Mouse (Mus musculus): ENCODE measurements around the gene 2210418O10Rik.
"Not testable (repeated sequence)": the region's sequence is repeated elsewhere in the genome, so short reads cannot be mapped to it uniquely, and the experiment has no call there.

The 2210418O10Rik gene

DNA sequence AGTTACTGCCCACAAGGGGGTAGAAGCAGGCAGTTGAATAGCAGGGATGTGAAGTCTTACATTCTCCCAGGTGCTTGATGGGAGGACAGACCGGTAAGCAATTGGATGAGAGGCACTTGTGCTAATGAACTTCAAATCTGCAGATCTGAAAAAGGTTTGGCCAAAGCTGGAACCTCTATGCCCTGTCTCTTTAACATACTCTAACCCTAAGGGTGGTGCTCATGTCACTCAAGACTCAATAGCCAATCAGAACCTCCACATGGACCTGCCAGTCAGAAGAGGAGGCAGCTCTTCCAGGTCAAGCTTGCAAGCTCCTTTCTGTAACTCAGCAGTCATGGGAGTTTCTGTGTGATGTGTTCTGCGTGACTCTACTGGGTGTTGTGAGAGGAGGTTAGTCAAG, at the start of gene 2210418O10Rik:
TSS of gene 2210418O10Rik (plus strand) at position 301 of the 400 bp plus-strand sequence.
- DNase-seq (ENCODE audit: low read depth, low spot score): not testable (repeated sequence)

DNA sequence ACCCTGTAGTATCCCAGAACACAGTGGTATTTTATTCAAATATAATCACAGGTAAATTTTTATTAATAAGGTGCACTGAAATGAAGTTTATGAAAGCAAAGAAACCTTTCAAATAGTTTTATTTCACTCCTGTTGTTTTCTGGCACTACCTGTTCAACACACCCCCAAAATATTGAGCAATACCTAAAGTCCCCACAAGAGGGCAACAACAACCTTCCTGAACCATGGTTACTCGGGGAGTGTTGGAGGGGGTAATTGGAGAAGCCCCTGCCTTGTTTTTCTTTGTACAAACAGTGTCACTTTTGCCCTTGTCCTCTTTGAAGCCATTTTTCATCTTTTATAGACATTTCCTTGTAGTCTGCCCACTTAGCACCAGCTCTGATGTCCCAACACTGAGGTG, 22.1 kb downstream of the 2210418O10Rik start:
- DNase-seq (ENCODE audit: low read depth, low spot score): not testable (repeated sequence)

Data from retina, adult 2 months (tissue).